Mouse (Mus musculus): ENCODE results near the gene Prdm2. TPM values are rescaled to one million over a fixed set of nuclear protein-coding genes. Genes with fewer than 3 reads are reported as not detected.

Gene Prdm2
- total and polyA plus RNA-seq, 3 experiments, result 4.3 to 13.5 TPM; not detected in 1

DNA sequence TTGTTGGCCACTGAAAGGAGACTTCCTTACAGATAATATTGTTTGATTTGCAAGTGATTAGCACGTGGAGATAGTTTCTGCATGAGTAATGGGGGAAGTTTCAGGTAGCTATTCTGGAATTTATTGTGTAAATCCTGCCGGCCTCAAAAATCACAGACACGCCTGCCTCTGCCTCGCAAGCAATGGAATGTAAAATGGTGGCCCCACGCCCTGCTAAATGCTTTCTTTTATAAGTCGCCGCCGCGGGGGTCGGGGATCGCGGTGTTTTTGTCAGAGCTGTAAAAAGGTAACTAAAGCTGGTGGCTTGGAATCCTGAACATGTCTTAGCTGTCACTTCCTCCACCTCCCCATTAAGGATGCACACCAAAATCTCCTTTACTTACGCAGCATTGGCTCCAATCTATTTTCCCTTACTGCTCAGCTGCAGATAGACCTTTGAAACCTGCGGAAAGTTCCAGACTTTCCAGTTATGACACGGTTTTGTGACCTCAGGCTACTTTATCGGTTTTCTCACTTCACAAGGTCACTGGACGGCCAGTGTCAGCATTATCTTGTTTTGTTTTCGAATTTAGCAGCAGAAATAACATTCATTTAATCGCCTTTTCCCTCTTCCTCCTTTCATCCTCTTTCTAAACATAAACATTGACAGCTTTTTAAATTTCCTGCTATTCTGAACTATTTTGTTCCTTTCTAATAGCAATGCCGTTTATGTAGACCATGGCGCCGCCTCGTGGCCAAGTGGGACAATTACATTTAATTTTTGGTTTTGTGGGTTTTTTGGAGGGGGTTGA is 25.6 kb upstream of the Prdm2 start:
- peak overlapping the region; percentile 12; the same call in 1 of the 2 replicates for H3K9ac ChIP-seq (ENCODE audit: control insufficient read depth, low read depth, low read length, poor library complexity, severe bottlenecking)
- no peaks in the 10 kb centered on the region for H3K27me3 ChIP-seq (ENCODE audit: control insufficient read depth in 1 of 2, insufficient read depth in 2 of 2, low read length in 2 of 2)
- H3K4me1 ChIP-seq (ENCODE audit: control insufficient read depth in 1 of 2, insufficient read depth in 2 of 2, low read length in 2 of 2), result peaks cover 0 to 7% of the 10 kb centered on the region in 2 experiments; a peak in 2 of 4 replicates
- peak; percentile 73 for DNase-seq (ENCODE audit: low read depth, low spot score)
- no peaks in the 10 kb centered on the region for H3K9me3 ChIP-seq (replicated peaks; ENCODE audit: insufficient read depth, low read length)
- H3K36me3 ChIP-seq (ENCODE audit: control insufficient read depth in 1 of 2, insufficient read depth in 2 of 2, low read length in 2 of 2), result peaks cover 0 to 2% of the 10 kb centered on the region in 2 experiments; a peak in 2 of 4 replicates
- no peak for TF ChIP-seq MEF2A (IDR thresholded peaks at IDR 0.05; ENCODE audit: extremely low read depth, insufficient replicate concordance, low read depth, low read length, poor library complexity, severe bottlenecking)
- TF ChIP-seq SMC3 (IDR thresholded peaks at IDR 0.05; ENCODE audit: low read depth, low read length), result peak; percentile 85
- peak; percentile 52 to 81 (median 79) for TF ChIP-seq CTCF (IDR thresholded peaks at IDR 0.05 in 2 of 3, conservative IDR thresholded peaks at IDR 0.05 in 1 of 3; ENCODE audit: control insufficient read depth in 1 of 3, insufficient read depth in 1 of 3, low read depth in 2 of 3, low read length in 3 of 3, poor library complexity in 1 of 3, severe bottlenecking in 1 of 3)
- TF ChIP-seq ZC3H11A (IDR thresholded peaks at IDR 0.05; ENCODE audit: low read depth, low read length), result peak; percentile 80
- no peak for TF ChIP-seq BHLHE40 (IDR thresholded peaks at IDR 0.05; ENCODE audit: borderline replicate concordance, low read depth, low read length)
- TF ChIP-seq EP300 (IDR thresholded peaks at IDR 0.05; ENCODE audit: low read depth in 1 of 2, low read length in 2 of 2), result no peak
- TF ChIP-seq MXI1 (IDR thresholded peaks at IDR 0.05; ENCODE audit: low read depth, low read length), result peak; percentile 32; the same call in 1 of the 2 replicates
- TF ChIP-seq TCF12 (IDR thresholded peaks at IDR 0.05; ENCODE audit: low read depth, low read length), result no peak
- no peak for TF ChIP-seq E2F4 (IDR thresholded peaks at IDR 0.05; ENCODE audit: borderline replicate concordance, low read depth, low read length)
- peak; percentile 48 for TF ChIP-seq MAX (IDR thresholded peaks at IDR 0.05; ENCODE audit: low read length)
- no peak for TF ChIP-seq HCFC1 (IDR thresholded peaks at IDR 0.05; ENCODE audit: low read depth, low read length)
- peak; percentile 87 for TF ChIP-seq RAD21 (IDR thresholded peaks at IDR 0.05; ENCODE audit: low read depth, low read length)
- no peak for TF ChIP-seq MAZ (IDR thresholded peaks at IDR 0.05; ENCODE audit: low read depth, low read length)
- TF ChIP-seq RCOR1 (IDR thresholded peaks at IDR 0.05; ENCODE audit: low read depth, low read length), result no peak
- no peak for TF ChIP-seq ZKSCAN1 (IDR thresholded peaks at IDR 0.05; ENCODE audit: low read depth, low read length)
- peak overlapping the region; percentile 6 to 22; a peak in 3 of 4 replicates for H3K4me3 ChIP-seq (ENCODE audit: control insufficient read depth in 1 of 2, insufficient read depth in 1 of 2, low read depth in 2 of 2, low read length in 2 of 2)
- H3K27ac ChIP-seq (ENCODE audit: control insufficient read depth, low read depth, low read length), result no peak overlapping the region
- no peaks in the 10 kb centered on the region for H3K79me2 ChIP-seq (ENCODE audit: control insufficient read depth, insufficient read depth, low read length, poor library complexity)

DNA sequence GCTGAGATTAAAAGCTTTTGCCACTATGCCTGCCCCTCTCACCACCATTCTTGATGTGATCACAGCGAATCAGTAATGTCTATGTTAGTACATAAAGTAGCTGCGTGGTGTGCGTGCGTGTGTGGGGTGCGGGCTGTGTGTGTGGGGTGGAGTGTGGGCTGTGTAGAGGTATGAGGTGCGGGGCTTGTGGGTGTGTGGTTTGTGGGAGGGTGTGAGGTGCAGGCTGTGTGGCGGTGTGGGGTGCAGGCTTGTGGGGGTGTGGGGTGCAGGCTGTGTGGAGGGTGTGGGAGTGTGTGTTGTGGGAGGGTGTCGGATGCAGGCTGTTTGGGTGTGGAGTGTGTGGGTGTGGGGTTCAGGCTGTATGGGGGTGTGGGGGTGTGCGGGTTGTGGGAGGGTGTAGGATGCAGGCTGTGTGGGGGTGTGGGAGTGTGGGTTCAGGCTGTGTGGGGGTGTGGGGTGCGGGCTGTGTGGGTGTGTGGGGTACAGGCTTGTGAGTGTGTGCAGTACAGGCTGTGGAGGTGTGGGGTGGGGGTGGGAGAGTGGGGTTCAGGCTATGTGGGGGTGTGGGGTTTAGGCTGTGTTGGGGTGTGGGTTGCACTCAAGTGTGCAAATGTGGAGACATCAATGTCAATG is 19.1 kb upstream of the Prdm2 start:
- TF ChIP-seq MAZ (IDR thresholded peaks at IDR 0.05; ENCODE audit: low read depth, low read length) (no peak), MYB (IDR thresholded peaks at IDR 0.05; ENCODE audit: low read depth, low read length) (no peak), HCFC1 (IDR thresholded peaks at IDR 0.05; ENCODE audit: low read depth, low read length) (no peak), NELFE (IDR thresholded peaks at IDR 0.05; ENCODE audit: low read depth, low read length) (no peak), POLR2AphosphoS5 (IDR thresholded peaks at IDR 0.05; ENCODE audit: borderline replicate concordance, low read depth, low read length) (no peak), GABPA (IDR thresholded peaks at IDR 0.05; ENCODE audit: low read depth, low read length) (no peak), MYC (IDR thresholded peaks at IDR 0.05; ENCODE audit: low read depth, low read length) (no peak), POLR2AphosphoS2 (IDR thresholded peaks at IDR 0.05; ENCODE audit: low read length) (no peak), EP300 (IDR thresholded peaks at IDR 0.05; ENCODE audit: low read depth in 1 of 2, low read length in 2 of 2) (no peak), RAD21 (IDR thresholded peaks at IDR 0.05; ENCODE audit: low read depth, low read length) (no peak), SMC3 (IDR thresholded peaks at IDR 0.05; ENCODE audit: low read depth, low read length) (no peak), TBP (IDR thresholded peaks at IDR 0.05; ENCODE audit: low read depth, low read length) (no peak), E2F4 (IDR thresholded peaks at IDR 0.05; ENCODE audit: borderline replicate concordance, low read depth, low read length) (no peak), BHLHE40 (IDR thresholded peaks at IDR 0.05; ENCODE audit: borderline replicate concordance, low read depth, low read length) (no peak), ZC3H11A (IDR thresholded peaks at IDR 0.05; ENCODE audit: low read depth, low read length) (no peak), KAT2A (conservative IDR thresholded peaks at IDR 0.05; ENCODE audit: low read depth, low read length) (no peak), ETS1 (IDR thresholded peaks at IDR 0.05; ENCODE audit: low read depth, low read length) (no peak), MEF2A (IDR thresholded peaks at IDR 0.05; ENCODE audit: extremely low read depth, insufficient replicate concordance, low read depth, low read length, poor library complexity, severe bottlenecking) (no peak), TCF12 (IDR thresholded peaks at IDR 0.05; ENCODE audit: low read depth, low read length) (no peak)
- Histone ChIP-seq H3K9me3 (replicated peaks; ENCODE audit: insufficient read depth, low read length) (no peaks in the 10 kb centered on the region), H3K4me1 (ENCODE audit: control insufficient read depth in 1 of 2, insufficient read depth in 2 of 2, low read length in 2 of 2) (peaks cover 0 to 3% of the 10 kb centered on the region in 2 experiments; a peak in 1 of 4 replicates), H3K27me3 (ENCODE audit: control insufficient read depth in 1 of 2, insufficient read depth in 2 of 2, low read length in 2 of 2) (no peaks in the 10 kb centered on the region), H3K36me3 (ENCODE audit: control insufficient read depth in 1 of 2, insufficient read depth in 2 of 2, low read length in 2 of 2) (no peaks in the 10 kb centered on the region), H3K9ac (ENCODE audit: control insufficient read depth, low read depth, low read length, poor library complexity, severe bottlenecking) (no peak overlapping the region), H3K27ac (ENCODE audit: control insufficient read depth, low read depth, low read length) (no peak overlapping the region), H3K4me3 (ENCODE audit: control insufficient read depth in 1 of 2, insufficient read depth in 1 of 2, low read depth in 2 of 2, low read length in 2 of 2) (no peak overlapping the region), H3K79me2 (ENCODE audit: control insufficient read depth, insufficient read depth, low read length, poor library complexity) (no peaks in the 10 kb centered on the region)
- no peak for DNase-seq (ENCODE audit: low read depth, low spot score)

Data from MEL (cell line).